Mouse (Mus musculus): Measurements from ENCODE around the gene Helb. TPM values are rescaled to one million over a fixed set of nuclear protein-coding genes. Genes with fewer than 3 reads are reported as not detected.
A peak's percentile ranks its signal among the peaks of the same experiment; 100 is the strongest.

The Helb gene
- polyA plus RNA-seq, 1 experiment from 2014 or later: 8.1 TPM

- Histone ChIP-seq H3K36me3 (ENCODE audit: control insufficient read depth, insufficient read depth, low read length) (no peaks in the 10 kb centered on the region), H3K27ac (replicated peaks in 1 of 2; ENCODE audit: control insufficient read depth in 1 of 2, insufficient read depth in 1 of 2, low read depth in 2 of 2, low read length in 2 of 2) (no peak overlapping the region), H3K4me2 (ENCODE audit: low read length) (no peak overlapping the region), H3K4me3 (ENCODE audit: control insufficient read depth in 1 of 2, insufficient read depth in 1 of 2, low read depth in 1 of 2, low read length in 2 of 2) (no peak overlapping the region), H3K9ac (ENCODE audit: low read length) (no peak overlapping the region), H3K27me3 (ENCODE audit: control insufficient read depth, insufficient read depth, low read length) (no peaks in the 10 kb centered on the region), H3K9me3 (ENCODE audit: control insufficient read depth, low read length) (no peaks in the 10 kb centered on the region), H3K4me1 (ENCODE audit: control insufficient read depth in 2 of 2, insufficient read depth in 2 of 2, low read length in 2 of 2) (no peaks in the 10 kb centered on the region)
- ATAC-seq (ENCODE audit: insufficient number of reproducible peaks, insufficient read depth, low FRiP score, low read depth): no peak
- WGBS: 65% methylated on average over 11 of the region's 11 CpGs
Measured at GRCm38 (mm10) chr10:120133697-120134096, 20.9 kb upstream of the Helb start.

- Histone ChIP-seq H3K9ac (ENCODE audit: low read length) (no peak overlapping the region), H3K4me2 (ENCODE audit: low read length) (no peak overlapping the region), H3K4me1 (ENCODE audit: control insufficient read depth in 2 of 2, insufficient read depth in 2 of 2, low read length in 2 of 2) (no peaks in the 10 kb centered on the region), H3K4me3 (ENCODE audit: control insufficient read depth in 1 of 2, insufficient read depth in 1 of 2, low read depth in 1 of 2, low read length in 2 of 2) (no peak overlapping the region), H3K9me3 (ENCODE audit: control insufficient read depth, low read length) (no peaks in the 10 kb centered on the region), H3K36me3 (ENCODE audit: control insufficient read depth, insufficient read depth, low read length) (no peaks in the 10 kb centered on the region), H3K27ac (replicated peaks in 1 of 2; ENCODE audit: control insufficient read depth in 1 of 2, insufficient read depth in 1 of 2, low read depth in 2 of 2, low read length in 2 of 2) (no peak overlapping the region), H3K27me3 (ENCODE audit: control insufficient read depth, insufficient read depth, low read length) (no peaks in the 10 kb centered on the region)
- WGBS: 62% methylated on average over 16 of the region's 16 CpGs
- ATAC-seq (ENCODE audit: insufficient number of reproducible peaks, insufficient read depth, low FRiP score, low read depth): no peak
Measured at GRCm38 (mm10) chr10:120130621-120131020, 17.8 kb upstream of the Helb start.

GRCm38 (mm10) chr10:120128601-120129277 lies 16.0 kb upstream of the Helb start:
- no peak for ATAC-seq (ENCODE audit: insufficient number of reproducible peaks, insufficient read depth, low FRiP score, low read depth)
- 44% methylated on average over 13 of the region's 13 CpGs for WGBS
- no peak overlapping the region for H3K4me3 ChIP-seq (ENCODE audit: control insufficient read depth in 1 of 2, insufficient read depth in 1 of 2, low read depth in 1 of 2, low read length in 2 of 2)
- H3K27me3 ChIP-seq (ENCODE audit: control insufficient read depth, insufficient read depth, low read length): no peaks in the 10 kb centered on the region
- no peak overlapping the region for H3K27ac ChIP-seq (replicated peaks in 1 of 2; ENCODE audit: control insufficient read depth in 1 of 2, insufficient read depth in 1 of 2, low read depth in 2 of 2, low read length in 2 of 2)
- H3K4me1 ChIP-seq (ENCODE audit: control insufficient read depth in 2 of 2, insufficient read depth in 2 of 2, low read length in 2 of 2): no peaks in the 10 kb centered on the region
- H3K4me2 ChIP-seq (ENCODE audit: low read length): peak overlapping the region; percentile 44
- no peaks in the 10 kb centered on the region for H3K9me3 ChIP-seq (ENCODE audit: control insufficient read depth, low read length)
- H3K36me3 ChIP-seq (ENCODE audit: control insufficient read depth, insufficient read depth, low read length): no peaks in the 10 kb centered on the region
- no peak overlapping the region for H3K9ac ChIP-seq (ENCODE audit: low read length)

- no peaks in the 10 kb centered on the region for H3K4me1 ChIP-seq (ENCODE audit: control insufficient read depth in 2 of 2, insufficient read depth in 2 of 2, low read length in 2 of 2)
- no peaks in the 10 kb centered on the region for H3K27me3 ChIP-seq (ENCODE audit: control insufficient read depth, insufficient read depth, low read length)
- no peaks in the 10 kb centered on the region for H3K9me3 ChIP-seq (ENCODE audit: control insufficient read depth, low read length)
- H3K9ac ChIP-seq (ENCODE audit: low read length): no peak overlapping the region
- ATAC-seq (ENCODE audit: insufficient number of reproducible peaks, insufficient read depth, low FRiP score, low read depth): no peak
- WGBS: 67% methylated on average over 10 of the region's 10 CpGs
- H3K4me3 ChIP-seq (ENCODE audit: control insufficient read depth in 1 of 2, insufficient read depth in 1 of 2, low read depth in 1 of 2, low read length in 2 of 2): no peak overlapping the region
- H3K27ac ChIP-seq (replicated peaks in 1 of 2; ENCODE audit: control insufficient read depth in 1 of 2, insufficient read depth in 1 of 2, low read depth in 2 of 2, low read length in 2 of 2): no peak overlapping the region
- no peaks in the 10 kb centered on the region for H3K36me3 ChIP-seq (ENCODE audit: control insufficient read depth, insufficient read depth, low read length)
- no peak overlapping the region for H3K4me2 ChIP-seq (ENCODE audit: low read length)
Measured at GRCm38 (mm10) chr10:120125465-120125857, 12.7 kb upstream of the Helb start.

- Histone ChIP-seq H3K4me2 (ENCODE audit: low read length) (no peak overlapping the region), H3K27ac (replicated peaks in 1 of 2; ENCODE audit: control insufficient read depth in 1 of 2, insufficient read depth in 1 of 2, low read depth in 2 of 2, low read length in 2 of 2) (no peak overlapping the region), H3K36me3 (ENCODE audit: control insufficient read depth, insufficient read depth, low read length) (no peaks in the 10 kb centered on the region), H3K27me3 (ENCODE audit: control insufficient read depth, insufficient read depth, low read length) (no peaks in the 10 kb centered on the region), H3K4me3 (ENCODE audit: control insufficient read depth in 1 of 2, insufficient read depth in 1 of 2, low read depth in 1 of 2, low read length in 2 of 2) (no peak overlapping the region), H3K9me3 (ENCODE audit: control insufficient read depth, low read length) (no peaks in the 10 kb centered on the region), H3K9ac (ENCODE audit: low read length) (no peak overlapping the region), H3K4me1 (ENCODE audit: control insufficient read depth in 2 of 2, insufficient read depth in 2 of 2, low read length in 2 of 2) (no peaks in the 10 kb centered on the region)
- no peak; the same call in 1 of the 2 replicates for ATAC-seq (ENCODE audit: insufficient number of reproducible peaks, insufficient read depth, low FRiP score, low read depth)
- 53% methylated on average over 7 of the region's 7 CpGs for WGBS
Measured at GRCm38 (mm10) chr10:120124801-120125464, 12.1 kb upstream of the Helb start.

GRCm38 (mm10) chr10:120123721-120124120 lies 10.9 kb upstream of the Helb start:
- 87% methylated on average over 3 of the region's 3 CpGs for WGBS
- Histone ChIP-seq H3K4me2 (ENCODE audit: low read length) (no peak overlapping the region), H3K4me3 (ENCODE audit: control insufficient read depth in 1 of 2, insufficient read depth in 1 of 2, low read depth in 1 of 2, low read length in 2 of 2) (no peak overlapping the region)

GRCm38 (mm10) chr10:120115249-120115648 lies 2.5 kb upstream of the Helb start:
- Histone ChIP-seq H3K36me3 (ENCODE audit: control insufficient read depth, insufficient read depth, low read length) (0 out of 2 replicates have a peak, but pooled peaks cover 4% of the 10 kb centered on the region), H3K4me2 (ENCODE audit: low read length) (no peak overlapping the region), H3K9me3 (ENCODE audit: control insufficient read depth, low read length) (no peaks in the 10 kb centered on the region), H3K27ac (replicated peaks in 1 of 2; ENCODE audit: control insufficient read depth in 1 of 2, insufficient read depth in 1 of 2, low read depth in 2 of 2, low read length in 2 of 2) (no peak overlapping the region), H3K9ac (ENCODE audit: low read length) (no peak overlapping the region), H3K4me1 (ENCODE audit: control insufficient read depth in 2 of 2, insufficient read depth in 2 of 2, low read length in 2 of 2) (peaks cover 2 to 5% of the 10 kb centered on the region in 2 experiments; a peak in 1 of 4 replicates), H3K27me3 (ENCODE audit: control insufficient read depth, insufficient read depth, low read length) (no peaks in the 10 kb centered on the region), H3K4me3 (ENCODE audit: control insufficient read depth in 1 of 2, insufficient read depth in 1 of 2, low read depth in 1 of 2, low read length in 2 of 2) (no peak overlapping the region)
- 92% methylated on average over 1 of the region's 1 CpGs for WGBS
- no peak for ATAC-seq (ENCODE audit: insufficient number of reproducible peaks, insufficient read depth, low FRiP score, low read depth)

More at GRCm38 (mm10) chr10:120123721-120124120, 10.9 kb upstream of the Helb start:
- Histone ChIP-seq H3K9me3 (ENCODE audit: control insufficient read depth, low read length) (no peaks in the 10 kb centered on the region), H3K36me3 (ENCODE audit: control insufficient read depth, insufficient read depth, low read length) (no peaks in the 10 kb centered on the region), H3K9ac (ENCODE audit: low read length) (no peak overlapping the region), H3K27me3 (ENCODE audit: control insufficient read depth, insufficient read depth, low read length) (no peaks in the 10 kb centered on the region), H3K4me1 (ENCODE audit: control insufficient read depth in 2 of 2, insufficient read depth in 2 of 2, low read length in 2 of 2) (no peaks in the 10 kb centered on the region), H3K27ac (replicated peaks in 1 of 2; ENCODE audit: control insufficient read depth in 1 of 2, insufficient read depth in 1 of 2, low read depth in 2 of 2, low read length in 2 of 2) (no peak overlapping the region)
- no peak for ATAC-seq (ENCODE audit: insufficient number of reproducible peaks, insufficient read depth, low FRiP score, low read depth)

All from heart, embryonic 14.5 days (tissue).